Mouse (Mus musculus) liver, postnatal 0 days (tissue): ENCODE data around the gene Rae1.

ENCODE experiments used
- CTCF ChIP-seq: sonication (generic); IDR thresholded peaks from 2 replicates; pipeline ENCODE4 v1.5.1; 2016; ENCODE audit warnings: antibody characterized with exemption, low read depth
- EP300 ChIP-seq: IDR thresholded peaks from 2 replicates; pipeline ENCODE4 v1.6.1; 2016; ENCODE audit warnings: antibody characterized with exemption, low read depth, mild to moderate bottlenecking

- TF ChIP-seq CTCF (no peak), EP300 (no peak)
Measured at GRCm38 (mm10) chr2:172978131-172978633, 21.7 kb upstream of the Rae1 start.
